10 mouse cellular contexts compared by ENCODE assay signal in genomic region chr8:84934860-84935259, GRCm38 (mm10). TPM values are rescaled to one million over a fixed set of nuclear protein-coding genes. Genes with fewer than 3 reads are reported as not detected.
A peak's percentile ranks its signal among the peaks of the same experiment; 100 is the strongest.
DNase-seq lines count a peak whose midpoint lies in the region; ATAC-seq lines count a peak whose summit lies in the region.
"Had no signal": no experiment of that assay in that cellular context is flagged by ENCODE, and none has a peak within 500 bp of the region (broad histone marks: within the 10 kb centered on the region; RNA-seq: fewer than 3 reads in every experiment).

No protein-coding gene starts in this region.

- DNase-seq in kidney, postnatal 25 days: no peak
- peak; percentile 84 to 90 for DNase-seq in cerebellum, adult 18-20 months
- DNase-seq in forelimb bud, embryonic 11.5 days (ENCODE audit: low read depth, low spot score): peak; percentile 76
- no peak for DNase-seq in frontal cortex, postnatal 36 days (ENCODE audit: low spot score in 2 of 2)
- DNase-seq in kidney, postnatal 10 days: no peak
- no peak for DNase-seq in adrenal gland, postnatal 36 days

- no peaks in the 10 kb centered on the region for H3K9me3 ChIP-seq in kidney, embryonic 15.5 days (replicated peaks)
- H3K9me3 ChIP-seq in midbrain, embryonic 15.5 days: no peaks in the 10 kb centered on the region
- H3K9me3 ChIP-seq: heart, embryonic 13.5 days had no signal

- H3K36me3 ChIP-seq in kidney, embryonic 15.5 days: no peaks in the 10 kb centered on the region
- H3K36me3 ChIP-seq in midbrain, embryonic 15.5 days (replicated peaks): no peaks in the 10 kb centered on the region; the same call in 1 of the 2 replicates
- H3K36me3 ChIP-seq: heart, embryonic 13.5 days had no signal

- peaks cover 21% of the 10 kb centered on the region for H3K4me1 ChIP-seq in kidney, embryonic 15.5 days
- peaks cover 29% of the 10 kb centered on the region for H3K4me1 ChIP-seq in midbrain, embryonic 15.5 days

- H3K9ac ChIP-seq in kidney, embryonic 15.5 days: no peak overlapping the region
- peak overlapping the region; percentile 100 for H3K9ac ChIP-seq in midbrain, embryonic 15.5 days
- H3K9ac ChIP-seq: heart, embryonic 13.5 days had no signal

- under 1% methylated on average over 15 of the region's 15 CpGs for WGBS in kidney, embryonic 15.5 days
- under 1% methylated on average over 15 of the region's 15 CpGs for WGBS in midbrain, embryonic 15.5 days

- H3K27ac ChIP-seq in kidney, embryonic 15.5 days: no peak overlapping the region
- peak overlapping the region; percentile 96 for H3K27ac ChIP-seq in midbrain, embryonic 15.5 days
- H3K27ac ChIP-seq: heart, embryonic 13.5 days had no signal

- H3K4me2 ChIP-seq in kidney, embryonic 15.5 days: peak overlapping the region; percentile 33
- H3K4me2 ChIP-seq in midbrain, embryonic 15.5 days: peak overlapping the region; percentile 85
- H3K4me2 ChIP-seq: heart, embryonic 13.5 days had no signal

- peak; percentile 72 for ATAC-seq in kidney, embryonic 15.5 days (replicated peaks; ENCODE audit: low FRiP score)
- ATAC-seq in midbrain, embryonic 15.5 days (replicated peaks): peak; percentile 76

- H3K4me3 ChIP-seq in kidney, embryonic 15.5 days (replicated peaks): no peak overlapping the region; the same call in 1 of the 2 replicates
- H3K4me3 ChIP-seq in midbrain, embryonic 15.5 days: peak overlapping the region; percentile 76
- H3K4me3 ChIP-seq: heart, embryonic 13.5 days had no signal

- H3K27me3 ChIP-seq in kidney, embryonic 15.5 days: peaks cover 92% of the 10 kb centered on the region
- H3K27me3 ChIP-seq in midbrain, embryonic 15.5 days (replicated peaks): no peaks in the 10 kb centered on the region

RNA-seq across cellular contexts. Expression of gene Mast1, which starts 2.3 kb away (rescaled TPM):
- polyA plus RNA-seq in kidney, embryonic 15.5 days (2015; fragmentation: Nextera tagmentation; extraction: Ambion mirVana): 0.40 and 0.48 TPM in 2 replicates
- polyA plus RNA-seq in midbrain, embryonic 15.5 days (2015; fragmentation: Nextera tagmentation; extraction: Ambion mirVana): 76.2 and 84.8 TPM in 2 replicates
- 1 to 10 TPM; 1.0 to 1.3 TPM for total RNA-seq in adrenal gland, postnatal 36 days (2021)

RNA-seq across cellular contexts. Expression of gene Rtbdn, which starts 11.9 kb away (rescaled TPM):
- polyA plus RNA-seq in kidney, embryonic 15.5 days (2015; fragmentation: Nextera tagmentation; extraction: Ambion mirVana): 0.45 and 0.49 TPM in 2 replicates
- 2.8 and 3.4 TPM in 2 replicates for polyA plus RNA-seq in midbrain, embryonic 15.5 days (2015; fragmentation: Nextera tagmentation; extraction: Ambion mirVana)
- total RNA-seq in adrenal gland, postnatal 36 days (2021): not detected
- total RNA-seq: neutrophil, adult 5-6 weeks had no signal

RNA-seq across cellular contexts. Expression of gene Dnase2a, which starts 26.5 kb away (rescaled TPM):
- polyA plus RNA-seq in kidney, embryonic 15.5 days (2015; fragmentation: Nextera tagmentation; extraction: Ambion mirVana): 8.3 and 8.6 TPM in 2 replicates
- polyA plus RNA-seq in midbrain, embryonic 15.5 days (2015; fragmentation: Nextera tagmentation; extraction: Ambion mirVana): 7.1 and 7.6 TPM in 2 replicates
- total RNA-seq in adrenal gland, postnatal 36 days (2021): 10 to 100 TPM in 1 of 2 experiments, 1 to 10 TPM in 1; 9.5 to 10.3 TPM

RNA-seq across cellular contexts. Expression of gene Klf1, which starts 33.1 kb away (rescaled TPM):
- 3.4 and 7.2 TPM in 2 replicates for polyA plus RNA-seq in kidney, embryonic 15.5 days (2015; fragmentation: Nextera tagmentation; extraction: Ambion mirVana)
- polyA plus RNA-seq in midbrain, embryonic 15.5 days (2015; fragmentation: Nextera tagmentation; extraction: Ambion mirVana): 0.65 and 0.79 TPM in 2 replicates
- total RNA-seq in adrenal gland, postnatal 36 days (2021): under 1 TPM in 1 of 2 experiments, not detected in 1; 0.20 TPM
- total RNA-seq: neutrophil, adult 5-6 weeks had no signal

RNA-seq across cellular contexts. Expression of gene Gm49661, which starts 34.4 kb away (rescaled TPM):
- polyA plus RNA-seq in kidney, embryonic 15.5 days (2015; fragmentation: Nextera tagmentation; extraction: Ambion mirVana): not detected in 2 replicates
- not detected in 2 replicates for polyA plus RNA-seq in midbrain, embryonic 15.5 days (2015; fragmentation: Nextera tagmentation; extraction: Ambion mirVana)
- 1 to 10 TPM in 1 of 2 experiments, not detected in 1; 1.5 TPM for total RNA-seq in adrenal gland, postnatal 36 days (2021)
- total RNA-seq: neutrophil, adult 5-6 weeks had no signal
- polyA plus RNA-seq: heart, embryonic 13.5 days had no signal

Comparison
In these comparisons a context has a peak if more than half of its experiments do, and no peak if none do; other contexts are left out.
1. DNase-seq: peak in cerebellum, adult 18-20 months (2 of 2) and forelimb bud, embryonic 11.5 days (single experiment); none in kidney, postnatal 25 days (0 of 2), frontal cortex, postnatal 36 days (0 of 2), kidney, postnatal 10 days (single experiment) and adrenal gland, postnatal 36 days (0 of 2).
2. RNA of gene Mast1, which starts 2.3 kb away (polyA plus RNA-seq): 76.2 to 84.8 TPM in midbrain, embryonic 15.5 days; 0.40 to 0.48 TPM in kidney, embryonic 15.5 days; every median in the first group is over 10 times any median in the second.